Mouse (Mus musculus): ENCODE results near the gene Kcnk4. TPM values are rescaled to one million over a fixed set of nuclear protein-coding genes. Genes with fewer than 3 reads are reported as not detected.

Kcnk4 gene
- polyA plus RNA-seq, 1 experiment from 2014 or later: not detected

GRCm38 (mm10) chr19:6974211-6975205, 40.2 kb upstream of the Kcnk4 start, which contains the start of gene Ppp1r14b:
Ppp1r14b (plus strand) TSS chr19:6974968.
- DNase-seq: peak; percentile 84
- peaks cover 90% of the 10 kb centered on the region for H3K4me1 ChIP-seq (replicated peaks)
- peak; percentile 69 for ATAC-seq (ENCODE audit: low read depth)
- peak within 1 kb of the TSS; percentile 81 for H3K9ac ChIP-seq
- H3K4me2 ChIP-seq: peak within 1 kb of the TSS; percentile 82
- peaks cover 25% of the 10 kb centered on the region for H3K36me3 ChIP-seq
- H3K27me3 ChIP-seq: no peaks in the 10 kb centered on the region
- no peaks in the 10 kb centered on the region for H3K9me3 ChIP-seq (replicated peaks)
- peak within 1 kb of the TSS; percentile 74 for H3K4me3 ChIP-seq (replicated peaks)
- H3K27ac ChIP-seq: peak within 1 kb of the TSS; percentile 87
- under 1% methylated on average over 67 of the region's 84 CpGs for WGBS (ENCODE audit: insufficient replicate concordance)

DNA sequence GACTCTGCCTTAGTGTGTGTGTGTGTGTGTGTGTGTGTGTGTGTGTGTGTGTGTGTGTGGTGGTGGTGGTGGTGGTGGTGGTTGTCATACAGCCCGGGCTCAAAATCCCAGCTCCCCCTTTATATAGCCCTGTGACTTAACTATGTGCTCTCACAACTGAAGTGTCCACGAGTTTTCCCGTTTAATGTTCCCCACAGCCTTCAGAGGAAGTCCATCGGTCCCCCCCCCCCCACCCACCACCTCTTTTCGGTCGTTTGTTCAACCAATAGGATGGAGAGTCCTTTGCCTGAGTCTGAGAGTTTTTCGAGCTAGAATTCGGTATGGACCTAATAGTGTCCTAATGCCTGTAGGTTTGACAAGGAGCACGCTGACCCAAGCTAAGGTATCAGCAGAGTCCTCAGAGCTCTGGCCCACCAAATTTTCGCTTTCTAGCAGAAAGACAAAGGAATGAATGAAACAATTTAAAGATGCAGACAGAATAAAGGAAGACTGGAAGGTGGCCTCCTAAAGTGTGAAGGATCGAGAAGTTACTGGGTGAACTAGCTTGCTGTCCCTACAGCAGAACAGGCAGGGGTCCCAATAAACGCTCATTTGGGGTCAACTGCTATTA, 39.4 kb upstream of the Kcnk4 start:
- Histone ChIP-seq H3K27me3 (0 out of 2 replicates have a peak, but pooled peaks cover 6% of the 10 kb centered on the region), H3K4me2 (peak overlapping the region; percentile 82), H3K4me1 (replicated peaks) (peaks cover 90% of the 10 kb centered on the region), H3K27ac (peak overlapping the region; percentile 63), H3K36me3 (peaks cover 23% of the 10 kb centered on the region), H3K9me3 (replicated peaks) (no peaks in the 10 kb centered on the region), H3K4me3 (replicated peaks) (peak overlapping the region; percentile 74), H3K9ac (peak overlapping the region; percentile 61)
- DNase-seq (no peak), ATAC-seq (ENCODE audit: low read depth) (no peak)
- WGBS (ENCODE audit: insufficient replicate concordance): 29% methylated on average over 12 of the region's 12 CpGs

- H3K27me3 ChIP-seq: peaks cover 7% of the 10 kb centered on the region; the same call in 1 of the 2 replicates
- H3K9me3 ChIP-seq (replicated peaks): no peaks in the 10 kb centered on the region
- H3K27ac ChIP-seq: 0 out of 2 replicates have a peak overlapping the region, but pooled peaks have one; percentile 27
- no peak for ATAC-seq (ENCODE audit: low read depth)
- H3K4me2 ChIP-seq: no peak overlapping the region
- H3K4me1 ChIP-seq (replicated peaks): peaks cover 88% of the 10 kb centered on the region
- DNase-seq: no peak
- no peak overlapping the region for H3K9ac ChIP-seq
- peaks cover 10% of the 10 kb centered on the region for H3K36me3 ChIP-seq
- no peak overlapping the region for H3K4me3 ChIP-seq (replicated peaks)
- 75% methylated on average over 13 of the region's 13 CpGs for WGBS (ENCODE audit: insufficient replicate concordance)
These were observed 38.1 kb upstream of the Kcnk4 start for GRCm38 (mm10) chr19:6972247-6972917.

- Histone ChIP-seq H3K36me3 (peaks cover 4% of the 10 kb centered on the region; the same call in 1 of the 2 replicates), H3K4me2 (no peak overlapping the region), H3K4me3 (replicated peaks) (no peak overlapping the region), H3K9me3 (replicated peaks) (no peaks in the 10 kb centered on the region), H3K9ac (no peak overlapping the region), H3K4me1 (replicated peaks) (peaks cover 87% of the 10 kb centered on the region), H3K27me3 (peaks cover 7% of the 10 kb centered on the region; the same call in 1 of the 2 replicates), H3K27ac (peak overlapping the region; percentile 23; the same call in 1 of the 2 replicates)
- DNase-seq (no peak), ATAC-seq (ENCODE audit: low read depth) (no peak)
- WGBS (ENCODE audit: insufficient replicate concordance): 55% methylated on average over 6 of the region's 6 CpGs
These were observed 37.3 kb upstream of the Kcnk4 start for GRCm38 (mm10) chr19:6971644-6972043.

- H3K4me1 ChIP-seq (replicated peaks): peaks cover 77% of the 10 kb centered on the region
- H3K9me3 ChIP-seq (replicated peaks): no peaks in the 10 kb centered on the region
- H3K36me3 ChIP-seq: peaks cover 5% of the 10 kb centered on the region; the same call in 1 of the 2 replicates
- peak overlapping the region; percentile 80 for H3K9ac ChIP-seq
- ATAC-seq (ENCODE audit: low read depth): no peak
- DNase-seq: no peak
- H3K27me3 ChIP-seq: peaks cover 7% of the 10 kb centered on the region; the same call in 1 of the 2 replicates
- peak overlapping the region; percentile 71 for H3K4me3 ChIP-seq (replicated peaks)
- 22% methylated on average over 11 of the region's 11 CpGs for WGBS (ENCODE audit: insufficient replicate concordance)
- H3K4me2 ChIP-seq: peak overlapping the region; percentile 95
- H3K27ac ChIP-seq: peak overlapping the region; percentile 57
These were observed 36.3 kb upstream of the Kcnk4 start for GRCm38 (mm10) chr19:6970460-6971085.

DNA sequence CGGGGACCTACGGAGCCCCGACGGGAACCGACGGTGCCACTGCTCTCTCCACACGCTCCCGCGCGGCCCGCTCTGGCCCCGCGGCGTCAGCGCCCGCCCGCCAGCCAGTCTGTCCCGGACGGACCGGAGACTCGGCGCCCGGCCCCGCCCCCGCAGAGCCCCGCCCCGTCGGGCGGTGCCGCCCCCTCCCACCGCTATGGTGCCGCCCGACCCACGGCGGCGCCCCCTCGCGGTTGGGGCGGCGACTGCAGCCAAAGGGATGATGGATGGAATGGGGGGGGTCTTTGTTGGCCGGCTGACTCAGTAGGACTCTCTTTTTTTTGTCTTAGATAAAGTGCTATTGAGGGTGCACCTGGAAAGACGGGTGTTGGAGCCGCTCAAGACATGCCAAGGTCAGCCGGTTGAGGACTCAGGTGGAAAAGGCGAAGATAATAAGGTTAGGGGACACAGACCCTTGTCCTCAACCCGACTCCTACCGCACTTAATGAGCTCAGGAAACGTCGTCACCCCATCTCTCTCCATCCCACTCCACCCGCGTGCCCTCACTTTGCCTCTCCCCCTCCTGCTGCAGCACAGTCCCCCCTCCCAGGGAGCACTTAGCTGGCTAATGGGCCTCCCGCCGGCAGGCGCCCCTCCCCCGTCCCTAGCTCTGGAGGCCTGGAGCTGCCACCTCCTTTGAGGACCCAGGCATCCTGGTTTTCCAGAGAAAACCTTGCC, 35.5 kb upstream of the Kcnk4 start:
- peak overlapping the region; percentile 71 for H3K4me3 ChIP-seq (replicated peaks)
- H3K4me1 ChIP-seq (replicated peaks): peaks cover 73% of the 10 kb centered on the region
- peak overlapping the region; percentile 80 for H3K9ac ChIP-seq

GRCm38 (mm10) chr19:6969291-6969664, 35.0 kb upstream of the Kcnk4 start:
- peak overlapping the region; percentile 80 for H3K9ac ChIP-seq
- no peak overlapping the region for H3K27ac ChIP-seq
- peaks cover 7% of the 10 kb centered on the region; the same call in 1 of the 2 replicates for H3K27me3 ChIP-seq
- peak overlapping the region; percentile 95 for H3K4me2 ChIP-seq
- ATAC-seq (ENCODE audit: low read depth) (no peak), DNase-seq (no peak)
- peaks cover 69% of the 10 kb centered on the region for H3K4me1 ChIP-seq (replicated peaks)
- H3K4me3 ChIP-seq (replicated peaks): peak overlapping the region; percentile 71
- H3K9me3 ChIP-seq (replicated peaks): no peaks in the 10 kb centered on the region
- peaks cover 18% of the 10 kb centered on the region; the same call in 1 of the 2 replicates for H3K36me3 ChIP-seq
- WGBS (ENCODE audit: insufficient replicate concordance): 2% methylated on average over 20 of the region's 20 CpGs

More for the DNA sequence above, 35.5 kb upstream of the Kcnk4 start:
- Histone ChIP-seq H3K4me2 (peak overlapping the region; percentile 95), H3K27ac (peak overlapping the region; percentile 57; the same call in 1 of the 2 replicates), H3K9me3 (replicated peaks) (no peaks in the 10 kb centered on the region), H3K27me3 (peaks cover 7% of the 10 kb centered on the region; the same call in 1 of the 2 replicates), H3K36me3 (peaks cover 13% of the 10 kb centered on the region; the same call in 1 of the 2 replicates)
- DNase-seq (peak; percentile 67), ATAC-seq (ENCODE audit: low read depth) (peak; percentile 73)
- under 1% methylated on average over 55 of the region's 55 CpGs for WGBS (ENCODE audit: insufficient replicate concordance)

DNA sequence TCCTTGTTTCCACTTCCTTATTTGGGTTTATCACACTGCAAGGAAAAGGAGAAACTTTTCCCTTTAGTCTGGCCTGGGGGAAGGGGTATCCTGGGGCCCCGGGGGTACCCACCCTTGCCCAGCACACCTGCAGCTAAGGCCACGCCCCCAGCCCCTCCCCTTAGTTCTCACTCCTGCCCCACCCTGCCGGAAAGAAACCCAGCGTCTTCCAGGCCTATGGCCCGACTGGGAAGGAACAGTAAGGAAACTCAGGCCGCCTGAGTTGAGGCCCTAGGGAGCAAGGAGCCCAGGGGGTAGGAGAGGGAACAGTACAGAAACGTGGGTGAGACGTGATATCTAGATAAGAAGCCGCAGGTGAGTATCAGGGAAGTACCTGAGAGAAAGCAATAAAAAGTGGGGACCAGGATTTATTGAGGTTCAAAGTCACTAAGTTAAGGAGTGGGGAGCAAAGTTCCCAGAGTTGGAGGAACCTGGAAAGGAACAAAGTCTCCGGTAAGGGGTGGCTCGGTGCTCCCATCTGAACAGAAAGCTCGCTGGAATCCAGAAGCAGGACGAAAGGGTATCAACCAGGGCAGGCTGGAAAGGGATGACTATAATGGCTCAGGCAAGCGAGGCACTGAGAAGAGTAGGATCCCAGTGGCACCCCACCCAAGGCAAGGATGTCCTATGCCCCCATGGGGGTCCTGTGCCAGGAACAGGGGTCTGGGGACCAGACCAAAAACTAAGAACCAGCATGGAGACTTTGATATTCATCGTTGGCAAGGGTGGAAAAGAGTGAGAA, 34.4 kb upstream of the Kcnk4 start:
- Histone ChIP-seq H3K4me1 (replicated peaks) (peaks cover 63% of the 10 kb centered on the region), H3K27me3 (peaks cover 7% of the 10 kb centered on the region; the same call in 1 of the 2 replicates), H3K4me2 (peak overlapping the region; percentile 95), H3K9me3 (replicated peaks) (no peaks in the 10 kb centered on the region), H3K4me3 (replicated peaks) (peak overlapping the region; percentile 71), H3K9ac (peak overlapping the region; percentile 80), H3K36me3 (peaks cover 21% of the 10 kb centered on the region; the same call in 1 of the 2 replicates), H3K27ac (no peak overlapping the region)
- DNase-seq (no peak), ATAC-seq (ENCODE audit: low read depth) (no peak)
- 11% methylated on average over 15 of the region's 15 CpGs for WGBS (ENCODE audit: insufficient replicate concordance)

DNA sequence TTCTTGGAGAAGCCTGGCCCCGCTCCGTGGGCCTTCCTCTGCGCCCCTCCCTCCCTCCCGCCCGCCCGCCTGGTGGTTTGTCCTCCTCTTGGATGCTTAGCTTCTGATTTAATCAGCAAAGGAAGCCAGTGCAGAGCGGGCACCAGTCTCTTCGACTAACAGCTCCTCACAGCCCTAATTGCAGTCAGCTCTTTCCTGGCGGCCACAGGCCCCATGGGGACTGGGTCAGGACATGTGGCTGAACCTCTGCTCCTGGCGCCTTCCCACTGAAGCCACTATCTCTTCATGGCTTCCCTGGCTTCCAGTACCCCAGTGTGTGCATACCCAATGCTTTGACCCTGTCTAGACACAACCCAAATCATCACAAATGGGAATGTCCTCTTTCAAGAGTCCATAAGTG, 22.1 kb upstream of the Kcnk4 start:
- WGBS (ENCODE audit: insufficient replicate concordance): 82% methylated on average over 10 of the region's 10 CpGs
- no peak overlapping the region for H3K9ac ChIP-seq
- H3K9me3 ChIP-seq (replicated peaks): no peaks in the 10 kb centered on the region
- ATAC-seq (ENCODE audit: low read depth) (no peak), DNase-seq (no peak)
- H3K27me3 ChIP-seq: no peaks in the 10 kb centered on the region
- H3K4me1 ChIP-seq (replicated peaks): peaks cover 20% of the 10 kb centered on the region
- peaks cover 45% of the 10 kb centered on the region for H3K36me3 ChIP-seq
- no peak overlapping the region for H3K4me2 ChIP-seq
- H3K4me3 ChIP-seq (replicated peaks): no peak overlapping the region
- no peak overlapping the region for H3K27ac ChIP-seq
